Comparison of ENCODE assay signal across 7 mouse cellular contexts in genomic region chr1:120155325-120155724, GRCm38 (mm10). TPM values are rescaled to one million over a fixed set of nuclear protein-coding genes. Genes with fewer than 3 reads are reported as not detected.
A peak's percentile ranks its signal among the peaks of the same experiment; 100 is the strongest.
DNase-seq lines count a peak whose midpoint lies in the region; ATAC-seq lines count a peak whose summit lies in the region.

No protein-coding gene starts in this region.

- ATAC-seq in CD4-positive, CD25-positive, alpha-beta regulatory T cell, adult 4 months = peak; percentile 54

- DNase-seq in kidney, adult 9 months = peak; percentile 32
- no peak for DNase-seq in kidney, postnatal 14 days
- DNase-seq in MN1 (ENCODE audit: low spot score) = peak; percentile 33
- peak; percentile 59 for DNase-seq in embryo, embryonic 11 days
- peak; percentile 22 for DNase-seq in lung, postnatal 14 days
- no peak for DNase-seq in ovary, postnatal 10 days (ENCODE audit: low spot score)

RNA-seq across cellular contexts. Expression of gene 3110009E18Rik, which starts 34.3 kb away (rescaled TPM):
- 10 to 100 TPM; 21.6 to 30.4 TPM for polyA plus RNA-seq in CD4-positive, CD25-positive, alpha-beta regulatory T cell, adult 4 months (2017; shearing (Covaris generic))

RNA-seq across cellular contexts. Expression of gene Dbi, which starts 34.4 kb away (rescaled TPM):
- 100 to 1,000 TPM; 123 to 132 TPM for polyA plus RNA-seq in CD4-positive, CD25-positive, alpha-beta regulatory T cell, adult 4 months (2017; shearing (Covaris generic))

Comparison
In these comparisons a context has a peak if more than half of its experiments do, and no peak if none do; other contexts are left out.
1. DNase-seq: peak in kidney, adult 9 months (single experiment), MN1 (single experiment), embryo, embryonic 11 days (single experiment) and lung, postnatal 14 days (single experiment); none in kidney, postnatal 14 days (single experiment) and ovary, postnatal 10 days (single experiment).